Mouse (Mus musculus): ENCODE data around the gene Man1a2. TPM values are rescaled to one million over a fixed set of nuclear protein-coding genes. Genes with fewer than 3 reads are reported as not detected.

The Man1a2 gene
- polyA plus RNA-seq, 1 experiment from 2014 or later = 46.7 TPM

DNA sequence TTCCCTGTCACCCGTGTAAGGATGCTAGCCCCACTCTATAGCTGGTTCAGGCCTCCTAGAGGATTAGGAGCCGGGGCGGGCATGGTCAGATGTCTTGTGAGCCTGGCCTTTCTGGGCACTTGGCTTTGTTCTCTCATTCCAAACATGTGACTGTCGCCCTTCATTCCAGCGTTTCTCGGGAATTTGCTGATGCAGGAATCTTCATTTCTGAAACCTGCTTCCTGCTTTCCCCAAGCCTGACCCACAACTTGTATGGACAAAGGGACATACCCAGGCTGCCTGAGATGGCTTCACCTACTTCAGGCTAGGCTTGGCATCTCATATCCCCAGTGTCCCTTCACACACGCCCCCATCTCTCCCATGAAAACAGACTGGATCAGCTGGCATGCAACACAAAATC is 162.6 kb downstream of the Man1a2 start:
- no peaks in the 10 kb centered on the region for H3K4me1 ChIP-seq
- H3K27ac ChIP-seq (replicated peaks) = no peak overlapping the region
- no peak for ATAC-seq (ENCODE audit: extremely low read depth, insufficient number of reproducible peaks, low FRiP score, low TSS enrichment)
- H3K27me3 ChIP-seq (replicated peaks) = no peaks in the 10 kb centered on the region
- H3K9ac ChIP-seq = no peak overlapping the region
- no peaks in the 10 kb centered on the region for H3K36me3 ChIP-seq
- H3K9me3 ChIP-seq = no peaks in the 10 kb centered on the region
- 71% methylated on average over 7 of the region's 7 CpGs for WGBS
- no peak overlapping the region for H3K4me3 ChIP-seq
- H3K4me2 ChIP-seq = no peak overlapping the region

GRCm38 (mm10) chr3:100521626-100522025 is 163.7 kb downstream of the Man1a2 start:
- WGBS = 62% methylated on average over 1 of the region's 1 CpGs

DNA sequence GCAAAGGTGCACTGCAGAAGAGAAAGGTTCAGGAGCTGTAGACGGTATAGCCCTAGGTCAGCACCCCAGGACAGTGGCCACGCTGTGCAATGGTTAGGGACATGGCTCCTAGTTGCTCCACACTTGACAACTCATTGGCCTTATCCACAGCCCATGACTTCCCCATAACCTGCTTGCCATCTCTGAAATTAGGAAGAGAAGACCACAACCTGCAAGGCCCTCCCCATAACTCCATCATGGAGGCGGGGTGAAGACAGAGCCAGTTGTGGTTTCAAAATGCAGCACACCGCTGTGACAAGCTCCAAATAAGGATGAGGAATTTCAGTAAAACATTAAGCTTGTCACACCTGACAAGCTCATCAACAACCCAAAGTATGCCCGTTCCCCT is 169.6 kb downstream of the Man1a2 start:
- H3K4me3 ChIP-seq = no peak overlapping the region
- no peak overlapping the region for H3K4me2 ChIP-seq
- ATAC-seq (ENCODE audit: extremely low read depth, insufficient number of reproducible peaks, low FRiP score, low TSS enrichment) = no peak
- 87% methylated on average over 5 of the region's 5 CpGs for WGBS
- H3K9ac ChIP-seq = no peak overlapping the region
- 0 out of 2 replicates have a peak, but pooled peaks cover 4% of the 10 kb centered on the region for H3K27me3 ChIP-seq (replicated peaks)
- H3K27ac ChIP-seq (replicated peaks) = no peak overlapping the region
- H3K9me3 ChIP-seq = no peaks in the 10 kb centered on the region
- H3K4me1 ChIP-seq = no peaks in the 10 kb centered on the region
- no peaks in the 10 kb centered on the region for H3K36me3 ChIP-seq

More at GRCm38 (mm10) chr3:100521626-100522025, 163.7 kb downstream of the Man1a2 start:
- no peak overlapping the region for H3K4me2 ChIP-seq
- no peaks in the 10 kb centered on the region for H3K36me3 ChIP-seq
- no peak overlapping the region for H3K4me3 ChIP-seq
- no peak overlapping the region for H3K27ac ChIP-seq (replicated peaks)
- no peak for ATAC-seq (ENCODE audit: extremely low read depth, insufficient number of reproducible peaks, low FRiP score, low TSS enrichment)
- H3K9ac ChIP-seq = no peak overlapping the region
- H3K9me3 ChIP-seq = no peaks in the 10 kb centered on the region
- H3K27me3 ChIP-seq (replicated peaks) = no peaks in the 10 kb centered on the region
- no peaks in the 10 kb centered on the region for H3K4me1 ChIP-seq

- H3K27me3 ChIP-seq (replicated peaks) = 0 out of 2 replicates have a peak, but pooled peaks cover 4% of the 10 kb centered on the region
- H3K4me3 ChIP-seq = no peak overlapping the region
- H3K4me2 ChIP-seq = no peak overlapping the region
- WGBS = 68% methylated on average over 8 of the region's 8 CpGs
- ATAC-seq (ENCODE audit: extremely low read depth, insufficient number of reproducible peaks, low FRiP score, low TSS enrichment) = no peak
- H3K9ac ChIP-seq = no peak overlapping the region
- no peaks in the 10 kb centered on the region for H3K4me1 ChIP-seq
- no peaks in the 10 kb centered on the region for H3K36me3 ChIP-seq
- no peaks in the 10 kb centered on the region for H3K9me3 ChIP-seq
- H3K27ac ChIP-seq (replicated peaks) = no peak overlapping the region
These were observed 170.1 kb downstream of the Man1a2 start for GRCm38 (mm10) chr3:100515093-100515753.

Other genes with a start within 250 kb of the Man1a2 start
- 17.4 and 31.3 TPM in 2 replicates for gene Tent5c, start 196.2 kb downstream of the Man1a2 start, polyA plus RNA-seq (2015; fragmentation: Nextera tagmentation; extraction: Ambion mirVana)
- 0.09 and 0.19 TPM in 2 replicates for gene Vtcn1, start 140.0 kb upstream of the Man1a2 start, polyA plus RNA-seq (2015; fragmentation: Nextera tagmentation; extraction: Ambion mirVana)
- 3.6 and 3.8 TPM in 2 replicates for gene Trim45, start 236.7 kb upstream of the Man1a2 start, polyA plus RNA-seq (2015; fragmentation: Nextera tagmentation; extraction: Ambion mirVana)